Mouse (Mus musculus) thymus, adult 2 months (tissue): ENCODE data around the gene Arpp21.

Experiments
- CTCF ChIP-seq: fragments of 200-500 bp; IDR thresholded peaks from 2 replicates; pipeline ENCODE4 v1.5.1; 2012; ENCODE audit warnings: mild to moderate bottlenecking, control low read depth, low read length, moderate library complexity, borderline replicate concordance; ENCODE audit not compliant: control insufficient read depth, poor library complexity, insufficient read depth; ENCODE audit errors: extremely low read depth
- POLR2A ChIP-seq: fragments of 200-500 bp; IDR thresholded peaks from 2 replicates; pipeline ENCODE4 v1.6.1; 2012; ENCODE audit warnings: mild to moderate bottlenecking, low read length, control low read depth, moderate library complexity; ENCODE audit not compliant: control insufficient read depth, poor library complexity, insufficient read depth; ENCODE audit errors: extremely low read depth

GRCm38 (mm10) chr9:112176317-112176716 lies 59.4 kb downstream of the Arpp21 start:
- no peak for TF ChIP-seq CTCF
- TF ChIP-seq POLR2A = no peak
